Mouse (Mus musculus) E14TG2a.4 (cell line): ENCODE results near the gene Picalm.

Experiments
- H3K27me3 ChIP-seq: 2 replicates; pipeline ENCODE4 v1.6.1; 2014; ENCODE audit warnings: low read length, control low read depth; ENCODE audit not compliant: insufficient read depth
- H3K36me3 ChIP-seq: 2 replicates; pipeline ENCODE4 v1.6.1; 2014; ENCODE audit warnings: low read length, control low read depth; ENCODE audit not compliant: insufficient read depth
- H3K4me1 ChIP-seq: replicated peaks from 2 replicates; pipeline ENCODE4 v1.6.1; 2014; ENCODE audit warnings: low read depth, low read length, control low read depth
- H3K4me3 ChIP-seq: replicated peaks from 2 replicates; pipeline ENCODE4 v1.5.1; 2014; ENCODE audit warnings: mild to moderate bottlenecking, low read length
- H3K9me3 ChIP-seq: 2 replicates; pipeline ENCODE4 v1.6.1; 2014; ENCODE audit warnings: low read length, control low read depth
- CTCF ChIP-seq: conservative IDR thresholded peaks from 2 replicates; pipeline ENCODE4 v1.5.1; 2014; ENCODE audit warnings: low read length
- NANOG ChIP-seq: IDR thresholded peaks from 2 replicates; pipeline ENCODE4 v1.6.1; 2014; ENCODE audit warnings: borderline replicate concordance, low read length, mixed read lengths
- POU5F1 ChIP-seq: IDR thresholded peaks from 2 replicates; pipeline ENCODE4 v1.6.1; 2014; ENCODE audit warnings: low read length, borderline replicate concordance

The Picalm gene

DNA sequence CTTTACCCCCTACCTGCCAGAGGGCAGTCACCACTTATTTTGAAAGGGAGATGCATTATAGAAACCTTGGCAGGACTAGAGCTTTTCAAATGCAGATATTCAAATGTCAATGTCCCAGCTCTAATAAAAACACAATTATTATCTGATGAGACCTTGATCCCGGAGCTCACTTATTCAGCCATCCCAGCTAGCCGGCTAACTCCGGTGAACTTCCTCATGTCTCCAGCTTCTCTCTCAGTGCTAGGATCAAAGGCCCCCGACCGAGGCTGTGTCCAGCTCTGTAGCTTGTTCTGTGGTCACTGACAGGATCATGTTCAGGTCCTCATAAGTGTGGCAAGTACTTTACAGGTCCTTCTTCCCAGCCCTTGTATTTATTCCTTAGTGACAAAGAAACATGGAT lies 34.9 kb upstream of the Picalm start:
- H3K4me1 ChIP-seq: peaks cover 13% of the 10 kb centered on the region

DNA sequence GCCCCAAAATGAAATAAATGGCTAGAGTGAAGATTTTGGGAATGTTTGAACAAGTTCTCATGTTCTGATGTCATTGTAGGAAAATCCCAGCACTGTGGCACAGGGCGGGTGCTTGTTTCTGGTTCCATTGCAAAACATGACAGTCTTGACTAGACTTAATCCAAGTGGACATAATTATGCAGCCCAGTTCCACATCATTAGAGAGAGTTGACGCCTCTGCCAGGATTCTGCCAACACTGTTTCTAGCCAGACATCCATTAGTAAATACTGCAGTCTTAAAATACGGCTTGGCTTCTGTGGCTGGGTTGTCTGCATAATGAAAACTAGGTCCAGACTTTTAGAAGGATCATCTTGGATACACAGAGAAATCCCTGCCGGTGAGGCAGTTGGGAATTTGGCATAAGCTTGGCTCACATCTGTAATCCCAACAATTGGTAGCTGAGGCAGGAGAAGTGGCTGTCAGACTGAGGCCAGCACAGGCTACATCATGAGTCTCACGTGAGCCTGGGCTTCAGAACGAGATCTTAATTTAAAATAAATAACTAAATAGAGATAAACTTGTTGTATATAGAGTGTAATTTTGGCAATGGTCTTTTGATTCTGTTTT lies 34.1 kb upstream of the Picalm start:
- Histone ChIP-seq H3K36me3 (no peaks in the 10 kb centered on the region), H3K9me3 (no peaks in the 10 kb centered on the region), H3K27me3 (peaks cover 6% of the 10 kb centered on the region), H3K4me1 (peaks cover 13% of the 10 kb centered on the region), H3K4me3 (no peak overlapping the region)
- TF ChIP-seq NANOG (no peak), CTCF (no peak), POU5F1 (no peak)

More for the DNA sequence above, 34.9 kb upstream of the Picalm start:
- Histone ChIP-seq H3K9me3 (no peaks in the 10 kb centered on the region), H3K4me3 (no peak overlapping the region), H3K36me3 (no peaks in the 10 kb centered on the region), H3K27me3 (peaks cover 6% of the 10 kb centered on the region)
- no peak for TF ChIP-seq CTCF
- TF ChIP-seq NANOG: no peak
- TF ChIP-seq POU5F1: no peak

DNA sequence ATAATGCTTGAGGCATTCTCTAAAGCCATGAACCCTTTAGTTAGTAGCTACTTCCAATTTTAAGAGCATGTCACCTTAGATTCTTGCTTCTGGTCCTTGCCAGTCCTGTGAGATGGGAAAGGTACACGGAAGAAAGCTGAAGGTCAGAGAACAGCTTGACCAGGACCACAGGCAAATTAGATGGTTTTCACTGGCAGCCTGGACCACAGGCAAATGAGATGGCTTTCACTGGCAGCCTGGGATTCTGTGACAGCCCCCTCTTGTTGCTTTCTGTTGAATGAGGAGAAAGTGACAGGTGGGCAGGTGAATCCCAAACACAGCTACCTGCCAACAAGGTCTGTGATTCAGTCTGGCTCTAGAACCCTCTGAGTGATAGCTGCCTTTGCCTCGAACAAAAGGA lies 33.4 kb upstream of the Picalm start:
- peaks cover 6% of the 10 kb centered on the region for H3K27me3 ChIP-seq
- H3K4me1 ChIP-seq: peaks cover 13% of the 10 kb centered on the region
- H3K4me3 ChIP-seq: no peak overlapping the region
- H3K9me3 ChIP-seq: no peaks in the 10 kb centered on the region
- TF ChIP-seq POU5F1 (no peak), NANOG (no peak), CTCF (no peak)
- no peaks in the 10 kb centered on the region for H3K36me3 ChIP-seq

DNA sequence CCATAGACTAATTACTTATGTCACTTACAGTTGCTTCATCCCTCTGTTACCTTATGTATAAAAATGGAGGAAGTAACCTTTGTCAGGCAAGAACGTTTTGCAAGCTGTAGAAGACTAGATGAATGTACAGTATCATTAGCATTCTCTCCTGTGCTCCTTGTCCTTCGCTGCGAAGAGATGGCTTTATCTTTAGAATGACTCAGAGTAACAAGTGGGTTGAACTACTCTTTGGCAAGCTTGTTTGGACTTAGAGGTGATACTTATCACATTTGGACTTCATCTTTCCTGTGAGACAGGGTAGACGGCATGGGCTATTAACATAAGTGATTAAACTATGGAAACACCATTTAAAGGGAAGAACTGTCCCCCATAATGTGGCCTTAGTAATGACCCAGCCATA lies 31.8 kb upstream of the Picalm start:
- Histone ChIP-seq H3K36me3 (no peaks in the 10 kb centered on the region), H3K4me1 (peaks cover 8% of the 10 kb centered on the region; the same call in 1 of the 2 replicates), H3K27me3 (peaks cover 6% of the 10 kb centered on the region), H3K9me3 (no peaks in the 10 kb centered on the region), H3K4me3 (no peak overlapping the region)
- no peak for TF ChIP-seq POU5F1
- TF ChIP-seq CTCF: no peak
- TF ChIP-seq NANOG: no peak

GRCm38 (mm10) chr7:90099248-90099647 lies 30.8 kb upstream of the Picalm start:
- Histone ChIP-seq H3K4me1 (peaks cover 8% of the 10 kb centered on the region; the same call in 1 of the 2 replicates), H3K36me3 (no peaks in the 10 kb centered on the region), H3K9me3 (no peaks in the 10 kb centered on the region), H3K4me3 (no peak overlapping the region), H3K27me3 (peaks cover 6% of the 10 kb centered on the region)
- TF ChIP-seq POU5F1 (no peak), CTCF (no peak), NANOG (no peak)

DNA sequence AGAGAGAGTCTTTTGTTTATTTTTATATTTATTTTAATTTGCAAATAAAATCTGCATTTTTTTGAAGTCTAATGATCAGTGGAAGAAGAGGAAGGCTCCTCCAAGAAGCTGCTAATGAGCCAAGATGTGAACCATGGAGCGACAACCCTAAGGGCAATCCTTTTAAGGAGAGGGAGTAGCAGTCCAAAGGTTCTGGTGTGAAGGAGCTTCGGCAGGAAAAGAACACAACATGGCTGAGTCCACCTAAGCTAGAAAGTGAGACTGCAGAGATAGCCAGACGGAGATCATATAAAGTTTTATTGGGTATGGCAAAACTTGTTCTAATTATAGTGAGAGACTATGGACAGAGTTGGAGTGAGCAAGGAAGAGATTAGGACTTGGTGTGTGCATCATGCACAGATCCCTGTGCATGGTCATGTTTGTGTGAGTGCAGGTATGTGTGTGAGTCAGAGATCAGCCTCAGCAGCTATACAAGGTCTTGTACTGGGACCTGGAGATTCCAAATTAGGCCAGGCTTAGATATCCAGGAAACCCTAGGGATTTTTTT lies 29.3 kb upstream of the Picalm start:
- Histone ChIP-seq H3K4me3 (no peak overlapping the region), H3K27me3 (peaks cover 6% of the 10 kb centered on the region), H3K9me3 (no peaks in the 10 kb centered on the region), H3K4me1 (peaks cover 8% of the 10 kb centered on the region; the same call in 1 of the 2 replicates), H3K36me3 (no peaks in the 10 kb centered on the region)
- TF ChIP-seq NANOG (no peak), CTCF (no peak), POU5F1 (no peak)

- H3K36me3 ChIP-seq: no peaks in the 10 kb centered on the region
- H3K4me1 ChIP-seq: peaks cover 14% of the 10 kb centered on the region
- H3K4me3 ChIP-seq: no peak overlapping the region
- no peaks in the 10 kb centered on the region for H3K27me3 ChIP-seq
- no peaks in the 10 kb centered on the region for H3K9me3 ChIP-seq
- TF ChIP-seq POU5F1: no peak
- no peak for TF ChIP-seq NANOG
- no peak for TF ChIP-seq CTCF
These were observed 13.9 kb upstream of the Picalm start for GRCm38 (mm10) chr7:90116100-90116499.

- no peak overlapping the region for H3K4me3 ChIP-seq
- H3K9me3 ChIP-seq: no peaks in the 10 kb centered on the region
- H3K36me3 ChIP-seq: no peaks in the 10 kb centered on the region
- TF ChIP-seq POU5F1 (no peak), NANOG (no peak), CTCF (no peak)
- peaks cover 14% of the 10 kb centered on the region for H3K4me1 ChIP-seq
- H3K27me3 ChIP-seq: no peaks in the 10 kb centered on the region
These were observed 9.9 kb upstream of the Picalm start for GRCm38 (mm10) chr7:90120106-90120505.

DNA sequence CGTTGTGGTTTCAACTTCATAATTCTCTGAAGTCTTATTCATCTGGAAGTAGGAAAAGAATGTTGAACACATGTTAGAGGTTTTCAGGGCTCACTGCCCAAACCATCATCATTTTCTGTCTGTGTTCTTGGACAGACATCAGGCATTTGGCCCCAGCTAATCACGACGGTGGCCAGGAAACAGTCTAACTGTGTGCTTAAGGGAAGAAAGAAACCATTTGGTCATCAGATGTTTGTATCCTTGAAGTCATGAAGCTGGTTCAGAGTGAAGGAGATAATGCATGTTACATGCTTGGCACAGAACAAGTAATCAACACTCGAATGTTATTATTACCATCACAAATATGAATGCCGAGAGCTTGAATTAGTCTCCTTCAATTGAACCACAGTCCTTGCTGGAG lies 5.0 kb upstream of the Picalm start:
- H3K36me3 ChIP-seq: no peaks in the 10 kb centered on the region
- no peak for TF ChIP-seq CTCF
- no peak for TF ChIP-seq POU5F1
- TF ChIP-seq NANOG: no peak
- no peak overlapping the region for H3K4me3 ChIP-seq
- no peaks in the 10 kb centered on the region for H3K9me3 ChIP-seq
- no peaks in the 10 kb centered on the region for H3K27me3 ChIP-seq
- peaks cover 9% of the 10 kb centered on the region for H3K4me1 ChIP-seq
